Mouse (Mus musculus) forelimb bud, embryonic 11.5 days (tissue): ENCODE measurements around the gene Cyp4f16.
A peak's percentile ranks its signal among the peaks of the same experiment; 100 is the strongest.
"Not testable (repeated sequence)": the region's sequence is repeated elsewhere in the genome, so short reads cannot be mapped to it uniquely, and the experiment has no call there.

ENCODE experiments used
- DNase-seq: peaks from one replicate; pipeline ENCODE4 v3.0.0-alpha.2; 2012; ENCODE audit warnings: low read depth, low spot score

Cyp4f16 gene

GRCm38 (mm10) chr17:32536051-32536866, at the start of gene Cyp4f16:
Gene Cyp4f16, plus strand, starts transcription at chr17:32536558.
- peak; percentile 70 for DNase-seq

GRCm38 (mm10) chr17:32492349-32492980, 43.9 kb upstream of the Cyp4f16 start:
- DNase-seq, result peak; percentile 26

- peak; percentile 75 for DNase-seq
Observed at GRCm38 (mm10) chr17:32494601-32495000, 41.8 kb upstream of the Cyp4f16 start.

- not testable (repeated sequence) for DNase-seq
Observed at GRCm38 (mm10) chr17:32500511-32500910, 35.8 kb upstream of the Cyp4f16 start.

- DNase-seq, result no peak
Observed at GRCm38 (mm10) chr17:32501051-32501450, 35.3 kb upstream of the Cyp4f16 start.

- no peak for DNase-seq
Observed at GRCm38 (mm10) chr17:32503111-32503510, 33.2 kb upstream of the Cyp4f16 start.

- peak; percentile 64 for DNase-seq
Observed at GRCm38 (mm10) chr17:32505851-32506728, 30.3 kb upstream of the Cyp4f16 start, which contains the start of gene Cyp4f17. Gene Cyp4f17, plus strand, starts transcription at chr17:32506050.

GRCm38 (mm10) chr17:32506729-32507245, 29.6 kb upstream of the Cyp4f16 start:
- DNase-seq, result no peak

- no peak for DNase-seq
Observed at GRCm38 (mm10) chr17:32516126-32516525, 20.2 kb upstream of the Cyp4f16 start.

GRCm38 (mm10) chr17:32521981-32522380, 14.4 kb upstream of the Cyp4f16 start:
- no peak for DNase-seq

- DNase-seq, result no peak
Observed at GRCm38 (mm10) chr17:32522386-32522785, 14.0 kb upstream of the Cyp4f16 start.

- no peak for DNase-seq
Observed at GRCm38 (mm10) chr17:32522816-32523215, 13.5 kb upstream of the Cyp4f16 start.

- DNase-seq, result no peak
Observed at GRCm38 (mm10) chr17:32523895-32524294, 12.5 kb upstream of the Cyp4f16 start.

- DNase-seq, result not testable (repeated sequence)
Observed at GRCm38 (mm10) chr17:32526341-32526740, 10.0 kb upstream of the Cyp4f16 start.

- no peak for DNase-seq
Observed at GRCm38 (mm10) chr17:32527748-32528147, 8.6 kb upstream of the Cyp4f16 start.

GRCm38 (mm10) chr17:32528408-32529337, 7.7 kb upstream of the Cyp4f16 start:
- DNase-seq, result peak; percentile 74

GRCm38 (mm10) chr17:32532356-32532755, 4.0 kb upstream of the Cyp4f16 start:
- DNase-seq, result not testable (repeated sequence)

GRCm38 (mm10) chr17:32534068-32534467, 2.3 kb upstream of the Cyp4f16 start:
- no peak for DNase-seq

- DNase-seq, result no peak
Observed at GRCm38 (mm10) chr17:32536867-32537250, 501 bp downstream of the Cyp4f16 start.

GRCm38 (mm10) chr17:32544792-32545191, 8.4 kb downstream of the Cyp4f16 start:
- DNase-seq, result not testable (repeated sequence)
